20 mouse cellular contexts compared by ENCODE assay signal in the genomic region with DNA sequence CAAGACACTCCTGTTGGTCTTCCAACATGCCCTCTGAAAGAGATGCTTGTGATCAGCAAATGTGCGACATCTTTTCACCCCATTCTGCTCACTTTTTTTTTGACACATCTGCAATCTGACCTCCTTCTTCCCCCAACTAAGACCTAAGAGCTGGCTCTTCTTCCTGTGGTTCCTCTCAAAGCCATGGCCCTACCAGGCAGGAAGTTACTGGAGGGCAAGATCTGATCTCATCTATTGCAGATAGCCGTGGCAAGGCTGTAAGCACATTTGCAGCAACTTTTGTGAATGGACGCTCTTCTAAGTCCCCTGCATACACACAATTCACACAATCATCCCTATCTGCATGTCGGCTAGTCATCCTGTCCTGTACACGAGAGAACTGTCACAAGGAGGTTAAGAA.
DNase-seq lines count a peak whose midpoint lies in the region; ATAC-seq lines count a peak whose summit lies in the region.
"Had no signal": no experiment of that assay in that cellular context is flagged by ENCODE, and none has a peak within 500 bp of the region (broad histone marks: within the 10 kb centered on the region; RNA-seq: fewer than 3 reads in every experiment).

No protein-coding gene starts in this region.

- peak; percentile 17 for DNase-seq in CD4-positive helper T cell, adult 2 months (ENCODE audit: low read depth, low spot score)
- DNase-seq in spleen, postnatal 36 days (ENCODE audit: low spot score in 2 of 2): no peak
- no peak for DNase-seq in heart, adult 9 months (ENCODE audit: low spot score in 2 of 2)
- no peak for DNase-seq in adrenal gland, postnatal 36 days
- DNase-seq: adrenal gland, postnatal 10 days; cerebellum, adult 18-20 months; cerebellum, adult 9-10 months; cerebellum, postnatal 14 days; forebrain, postnatal 0 days; gastrocnemius, adult 2 months; gastrocnemius, postnatal 14 days; heart, adult 18-20 months; heart, postnatal 14 days had no signal

- ATAC-seq in common myeloid progenitor, adult 5-6 weeks (replicated peaks; ENCODE audit: low read depth, poor library complexity, severe bottlenecking): 0 out of 2 replicates have a peak, but pooled peaks have one; percentile 22
- ATAC-seq in megakaryocyte, adult 5-6 weeks (ENCODE audit: poor library complexity, severe bottlenecking): peak; percentile 52; the same call in 1 of the 2 replicates
- ATAC-seq: forebrain, embryonic 14.5 days; forebrain, postnatal 0 days; hindbrain, embryonic 16.5 days; inflammation-experienced regulatory T-cells, adult 6 months; intestine, embryonic 16.5 days; Patski had no signal
